Mouse (Mus musculus) megakaryocyte-erythroid progenitor cell, adult 5-6 weeks (primary cell): ENCODE measurements around the gene Sema3e. TPM values are rescaled to one million over a fixed set of nuclear protein-coding genes. Genes with fewer than 3 reads are reported as not detected.

Experiments
- ATAC-seq: replicated peaks from 2 replicates; pipeline ENCODE4 v1.8.0; 2016; ENCODE audit warnings: mild to moderate bottlenecking, inconsistent platforms; ENCODE audit not compliant: severe bottlenecking, poor library complexity, low FRiP score, low TSS enrichment
- total RNA-seq, 2 experiments: library from RNA; stranded (forward) in 1 of 2; stranded (reverse) in 1 of 2; fragments of 200-1000, 215-1000 nt in 1 of 2; fragments of >200 nt in 1 of 2; fragmentation: Nextera tagmentation in 1 of 2; gene quantifications; 2 replicates each; pipeline ENCODE4 v1.2.3; 2014 to 2017

Gene Sema3e
- total RNA-seq, 2 experiments from 2014 or later, result not detected

GRCm38 (mm10) chr5:14180571-14180970 is 155.5 kb downstream of the Sema3e start:
- ATAC-seq, result no peak

GRCm38 (mm10) chr5:14182156-14182555 is 157.1 kb downstream of the Sema3e start:
- ATAC-seq, result no peak

- ATAC-seq, result no peak
Measured at GRCm38 (mm10) chr5:14195172-14195819, 170.2 kb downstream of the Sema3e start.

GRCm38 (mm10) chr5:14198344-14199040 is 173.4 kb downstream of the Sema3e start:
- ATAC-seq, result no peak

- no peak for ATAC-seq
Measured at GRCm38 (mm10) chr5:14206794-14207193, 181.7 kb downstream of the Sema3e start.

GRCm38 (mm10) chr5:14209962-14210361 is 184.9 kb downstream of the Sema3e start:
- no peak for ATAC-seq

GRCm38 (mm10) chr5:14216211-14216610 is 191.1 kb downstream of the Sema3e start:
- no peak for ATAC-seq

- ATAC-seq, result no peak
Measured at GRCm38 (mm10) chr5:14218677-14219076, 193.6 kb downstream of the Sema3e start.

GRCm38 (mm10) chr5:14224509-14224908 is 199.4 kb downstream of the Sema3e start:
- no peak for ATAC-seq

GRCm38 (mm10) chr5:14231027-14231426 is 206.0 kb downstream of the Sema3e start:
- ATAC-seq, result no peak

GRCm38 (mm10) chr5:14252583-14252982 is 227.5 kb downstream of the Sema3e start:
- no peak for ATAC-seq

- no peak for ATAC-seq
Measured at GRCm38 (mm10) chr5:14253328-14253727, 228.3 kb downstream of the Sema3e start.

GRCm38 (mm10) chr5:14260156-14260555 is 235.1 kb downstream of the Sema3e start:
- no peak for ATAC-seq

- ATAC-seq, result no peak
Measured at GRCm38 (mm10) chr5:14267400-14267799, 242.3 kb downstream of the Sema3e start.

Other genes with a start within 250 kb of the Sema3e start
- not detected in 2 replicates for gene Speer3, start 233.7 kb upstream of the Sema3e start, total RNA-seq (2014; fragmentation: Nextera tagmentation)
- gene Speer3, start 233.7 kb upstream of the Sema3e start, total RNA-seq (2017), result not detected in 2 replicates